Mouse (Mus musculus): ENCODE measurements at regions not wholly inside any gene's neighbourhood (a gene's known extent, or its start where the extent isn't known, plus 50 kb on each side); places are given as distances from the start of the nearest gene placed in this dataset.

DNA sequence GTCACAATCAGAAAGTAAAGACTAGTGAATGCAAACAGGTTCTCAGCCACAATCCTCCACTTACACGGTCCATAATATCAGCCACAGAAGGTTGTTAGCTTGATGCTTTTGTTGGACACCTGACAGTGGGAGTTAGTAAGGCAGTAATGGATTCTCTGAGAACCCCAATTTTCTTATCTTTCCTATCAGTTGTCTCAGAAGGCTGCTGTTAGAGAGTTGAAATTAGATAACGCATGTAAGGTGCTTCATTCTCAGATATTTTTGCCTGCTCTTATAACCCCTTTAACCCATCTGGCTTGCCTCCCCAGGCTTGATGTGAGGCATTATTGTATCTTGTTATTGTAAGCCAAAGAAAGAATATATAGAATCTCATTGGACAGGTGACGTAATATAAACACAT lies 63.0 kb upstream of the Ube2e3 start:
- DNase-seq (ENCODE audit: low spot score in 2 of 2): no peak

DNA sequence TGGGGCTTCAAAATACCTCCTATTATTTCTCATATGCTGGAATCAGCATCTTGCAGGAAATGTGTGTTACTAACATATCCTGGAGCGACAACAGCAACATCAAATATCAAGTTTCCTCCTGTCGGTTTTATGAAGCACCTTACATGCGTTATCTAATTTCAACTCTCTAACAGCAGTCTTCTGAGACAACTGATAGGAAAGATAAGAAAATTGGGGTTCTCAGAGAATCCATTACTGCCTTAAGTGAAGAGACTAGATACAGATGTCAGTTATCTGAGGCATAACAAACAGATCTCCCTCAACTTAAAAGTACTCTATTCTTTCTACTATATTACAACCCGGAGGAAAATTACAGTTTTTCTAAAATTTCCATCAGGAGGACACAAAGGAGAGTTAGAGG lies 64.4 kb upstream of the Ube2e3 start:
- no peak for DNase-seq (ENCODE audit: low spot score in 2 of 2)

DNA sequence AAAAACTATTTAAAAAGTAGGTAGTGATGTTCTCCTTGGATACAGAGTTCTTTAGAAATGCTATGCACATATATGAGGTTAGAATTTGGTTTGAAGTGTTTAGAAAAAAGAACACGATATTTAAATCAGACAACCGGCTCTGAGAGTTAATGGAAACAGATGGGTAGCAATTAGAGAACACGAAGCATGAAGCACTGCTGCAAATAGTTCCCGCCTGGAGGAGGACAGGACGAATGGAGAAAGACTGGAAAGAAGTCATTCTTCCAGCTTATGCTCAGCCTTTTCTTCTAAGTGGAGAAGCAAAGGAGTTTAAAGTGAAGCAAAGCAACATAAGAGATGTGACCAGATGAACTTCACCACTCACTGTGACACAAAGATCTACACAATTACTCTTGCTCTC lies 72.5 kb upstream of the Ube2e3 start:
- DNase-seq (ENCODE audit: low spot score in 2 of 2): no peak

GRCm38 (mm10) chr2:78794734-78795133 lies 73.2 kb upstream of the Ube2e3 start:
- no peak for DNase-seq (ENCODE audit: low spot score in 2 of 2)

GRCm38 (mm10) chr2:78789124-78789523 lies 78.8 kb upstream of the Ube2e3 start:
- DNase-seq (ENCODE audit: low spot score in 2 of 2): no peak

GRCm38 (mm10) chr2:78788222-78788621 lies 79.7 kb upstream of the Ube2e3 start:
- no peak for DNase-seq (ENCODE audit: low spot score in 2 of 2)

- DNase-seq (ENCODE audit: low spot score in 2 of 2): no peak
Observed at GRCm38 (mm10) chr2:78779949-78780348, 88.0 kb upstream of the Ube2e3 start.

- no peak for DNase-seq (ENCODE audit: low spot score in 2 of 2)
Observed at GRCm38 (mm10) chr2:78777589-78777988, 90.3 kb upstream of the Ube2e3 start.

GRCm38 (mm10) chr2:78754362-78754761 lies 113.6 kb upstream of the Ube2e3 start:
- DNase-seq (ENCODE audit: low spot score in 2 of 2): no peak

DNA sequence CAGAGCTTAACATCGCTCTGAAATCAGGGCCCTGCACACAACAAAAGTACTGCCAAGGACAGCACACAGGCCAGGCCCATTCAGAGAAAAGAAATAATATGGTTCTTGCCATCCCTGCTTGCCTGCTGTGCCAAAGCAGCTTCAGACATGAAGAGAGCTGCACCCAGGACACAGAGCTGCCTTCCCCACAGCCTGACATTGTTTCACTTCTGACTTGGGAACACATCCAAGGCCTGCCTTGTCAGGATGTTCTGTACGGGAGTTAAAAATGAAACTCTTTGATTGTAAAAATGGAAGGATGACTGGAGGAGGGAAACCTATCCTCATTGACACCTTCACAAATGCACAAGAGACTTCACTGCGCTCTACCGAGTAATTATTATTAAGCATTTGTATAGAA lies 114.0 kb upstream of the Ube2e3 start:
- no peak for DNase-seq (ENCODE audit: low spot score in 2 of 2)

DNA sequence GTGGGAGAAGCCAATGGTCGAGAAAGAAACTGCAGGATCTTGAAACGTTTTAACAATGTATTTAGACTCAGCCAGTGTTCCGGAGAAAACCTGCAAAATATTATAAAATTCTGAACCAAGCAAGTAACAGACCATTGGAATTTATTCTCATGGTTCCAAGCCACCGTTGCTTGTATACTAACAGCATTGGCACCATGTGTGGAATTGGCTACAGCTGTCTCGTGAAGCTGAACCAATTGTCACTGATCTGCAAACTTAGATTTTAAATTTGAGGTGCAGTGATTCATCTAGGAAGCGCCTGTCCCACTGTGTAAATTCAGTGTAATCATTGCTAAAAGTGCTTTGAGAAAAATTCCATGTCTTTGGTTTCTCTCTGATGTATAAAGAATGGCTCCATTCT lies 137.8 kb upstream of the Ube2e3 start:
- DNase-seq (ENCODE audit: low spot score in 2 of 2): no peak

- DNase-seq (ENCODE audit: low spot score in 2 of 2): no peak
Observed at GRCm38 (mm10) chr2:78726060-78726459, 141.9 kb upstream of the Ube2e3 start.

- DNase-seq (ENCODE audit: low spot score in 2 of 2): no peak
Observed at GRCm38 (mm10) chr2:78724416-78724815, 143.5 kb upstream of the Ube2e3 start.

DNA sequence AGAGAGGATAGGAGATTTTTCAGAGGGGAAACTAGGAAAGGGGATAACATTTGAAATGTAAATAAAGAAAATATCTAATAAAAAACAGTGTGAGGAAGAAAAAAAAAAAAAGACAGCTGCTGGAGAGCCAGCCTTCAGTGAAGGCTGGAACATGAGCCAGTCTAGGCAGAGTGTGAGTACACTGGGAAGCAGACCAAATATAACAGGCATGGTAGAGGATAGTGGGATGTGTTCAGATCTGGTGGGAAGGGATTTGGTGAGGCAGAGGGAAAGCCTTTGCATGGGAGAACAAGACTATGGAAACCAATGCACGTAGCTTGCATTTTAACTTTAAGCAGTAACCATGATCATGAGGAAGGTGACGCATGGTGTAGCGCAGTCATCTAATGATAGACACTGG lies 144.5 kb upstream of the Ube2e3 start:
- no peak for DNase-seq (ENCODE audit: low spot score in 2 of 2)

DNA sequence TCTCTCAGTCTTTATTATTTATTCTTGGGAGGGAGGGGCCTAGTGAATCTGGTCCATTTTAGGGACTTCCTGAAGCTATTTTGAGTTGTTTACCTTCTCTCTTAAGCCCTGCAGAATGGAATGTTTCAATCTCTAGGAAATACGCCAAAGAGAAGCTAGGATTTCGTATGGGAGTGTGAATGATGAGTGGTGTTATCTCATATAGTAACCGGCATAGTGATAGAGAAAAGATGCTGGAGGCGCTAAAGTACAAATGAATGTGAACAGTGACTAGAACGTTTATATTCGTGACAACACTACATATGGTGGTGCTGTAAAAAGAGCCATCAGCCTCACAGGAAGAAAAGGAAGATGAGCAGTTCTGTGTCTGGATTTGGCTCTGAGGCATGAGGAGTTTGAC lies 145.2 kb upstream of the Ube2e3 start:
- no peak for DNase-seq (ENCODE audit: low spot score in 2 of 2)

GRCm38 (mm10) chr2:78718550-78718949 lies 149.4 kb upstream of the Ube2e3 start:
- no peak for DNase-seq (ENCODE audit: low spot score in 2 of 2)

DNA sequence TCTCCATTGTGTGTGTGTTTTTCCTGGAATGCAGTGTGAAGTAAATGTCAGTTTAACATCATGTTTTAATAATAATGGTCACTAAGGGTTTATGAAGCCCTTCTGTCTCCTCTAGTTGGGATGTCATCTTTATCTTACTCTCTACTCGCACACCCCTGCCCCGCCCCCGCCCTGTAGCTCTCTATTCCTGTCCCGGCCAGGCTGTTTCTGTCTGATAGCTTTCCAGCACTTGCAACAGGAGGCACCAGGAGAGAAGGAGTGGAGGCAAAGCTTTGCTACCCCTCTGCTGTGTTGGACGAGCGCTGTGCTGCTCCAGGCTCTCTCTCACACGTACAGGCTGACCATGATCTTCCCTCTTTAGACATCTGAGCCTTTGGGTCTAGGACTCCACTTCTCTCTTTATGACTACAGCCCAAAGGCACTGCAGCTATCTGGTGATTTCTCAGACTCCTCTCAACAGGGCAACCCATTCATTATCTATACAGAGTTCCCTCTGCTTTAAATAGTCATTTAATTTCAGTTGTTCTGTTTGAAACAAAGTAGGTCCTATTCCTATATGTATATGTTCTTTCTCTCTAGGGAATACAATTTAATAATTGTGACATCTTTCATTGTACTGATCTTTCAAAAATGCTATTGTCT lies 151.6 kb upstream of the Ube2e3 start:
- no peak for DNase-seq (ENCODE audit: low spot score in 2 of 2)

- DNase-seq (ENCODE audit: low spot score in 2 of 2): no peak
Observed at GRCm38 (mm10) chr2:78694851-78695250, 173.1 kb upstream of the Ube2e3 start.

- DNase-seq (ENCODE audit: low spot score in 2 of 2): no peak
Observed at GRCm38 (mm10) chr2:78656668-78657067, 211.3 kb upstream of the Ube2e3 start.

- no peak for DNase-seq (ENCODE audit: low spot score in 2 of 2)
Observed at GRCm38 (mm10) chr2:78655156-78655855, 212.6 kb upstream of the Ube2e3 start.

GRCm38 (mm10) chr2:78651549-78651948 lies 216.4 kb upstream of the Ube2e3 start:
- no peak for DNase-seq (ENCODE audit: low spot score in 2 of 2)

GRCm38 (mm10) chr2:78640361-78640760 lies 227.6 kb upstream of the Ube2e3 start:
- DNase-seq (ENCODE audit: low spot score in 2 of 2): no peak

GRCm38 (mm10) chr2:78625264-78625663 lies 242.7 kb upstream of the Ube2e3 start:
- DNase-seq (ENCODE audit: low spot score in 2 of 2): no peak

GRCm38 (mm10) chr2:78606388-78606787 lies 261.5 kb upstream of the Ube2e3 start:
- no peak for DNase-seq (ENCODE audit: low spot score in 2 of 2)
